In the genomic region with DNA sequence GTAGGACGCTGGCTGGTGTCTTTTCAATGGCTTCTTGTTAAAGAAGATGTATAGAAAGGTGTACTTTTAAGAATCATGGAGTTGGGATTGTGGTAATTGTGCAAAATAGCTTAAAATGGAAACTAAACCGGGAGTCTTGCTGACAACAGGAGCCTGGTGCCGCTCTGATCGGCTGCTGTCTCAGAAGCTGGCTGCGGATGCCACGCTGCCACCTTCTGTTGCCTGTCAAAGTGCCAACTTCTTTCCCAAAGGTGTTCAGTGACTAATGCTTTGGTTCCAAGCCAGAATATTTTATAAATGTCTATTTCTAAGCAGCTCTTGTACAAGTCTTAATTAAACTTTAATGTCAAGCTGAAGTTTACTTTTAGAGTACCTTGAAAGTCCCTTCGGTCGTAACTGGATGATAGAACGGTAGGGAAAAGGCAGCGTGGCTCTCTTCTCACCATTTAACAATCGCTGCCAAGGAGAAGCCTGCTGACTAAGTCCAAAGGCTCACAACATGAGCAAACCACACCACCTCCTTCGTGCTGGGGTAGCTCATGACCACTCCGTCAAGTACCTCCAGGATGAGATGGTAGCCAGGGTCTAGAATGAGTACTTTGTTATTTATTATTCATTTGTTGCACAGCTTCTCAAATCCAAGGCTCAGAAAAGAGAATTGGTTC, we compare ENCODE assay signal across 13 mouse cellular contexts. TPM values are rescaled to one million over a fixed set of nuclear protein-coding genes. Genes with fewer than 3 reads are reported as not detected.
DNase-seq lines count a peak whose midpoint lies in the region; ATAC-seq and TF ChIP-seq lines count a peak whose summit lies in the region.
"Had no signal": no experiment of that assay in that cellular context is flagged by ENCODE, and none has a peak within 500 bp of the region (broad histone marks: within the 10 kb centered on the region; RNA-seq: fewer than 3 reads in every experiment).

No protein-coding gene starts in this region.

- H3K4me3 ChIP-seq in hindbrain, embryonic 15.5 days = no peak overlapping the region
- H3K4me3 ChIP-seq in hindbrain, embryonic 12.5 days = no peak overlapping the region
- H3K4me3 ChIP-seq: erythroblast, embryonic 14.5 days; heart, adult 2 months; lung, embryonic 15.5 days had no signal

- no peaks in the 10 kb centered on the region for H3K36me3 ChIP-seq in hindbrain, embryonic 15.5 days
- no peaks in the 10 kb centered on the region for H3K36me3 ChIP-seq in hindbrain, embryonic 12.5 days
- H3K36me3 ChIP-seq: lung, embryonic 15.5 days had no signal

- H3K27ac ChIP-seq in hindbrain, embryonic 15.5 days (replicated peaks) = 0 out of 2 replicates have a peak overlapping the region, but pooled peaks have one; percentile 8
- H3K27ac ChIP-seq in hindbrain, embryonic 12.5 days = no peak overlapping the region
- H3K27ac ChIP-seq: heart, adult 2 months; lung, embryonic 15.5 days had no signal

- no peak overlapping the region for H3K9ac ChIP-seq in hindbrain, embryonic 15.5 days
- H3K9ac ChIP-seq in hindbrain, embryonic 12.5 days = no peak overlapping the region
- H3K9ac ChIP-seq: lung, embryonic 15.5 days had no signal

- intact Hi-C loops in left cerebral cortex, postnatal 14 days (cut with DNase I) = no loop called here
- intact Hi-C loops in gastrocnemius, postnatal 36 days (cut with DNase I) = no loop called here

- ATAC-seq in hindbrain, embryonic 15.5 days (ENCODE audit: low FRiP score, low read depth) = no peak
- no peak for ATAC-seq in hindbrain, embryonic 12.5 days (ENCODE audit: low FRiP score)
- ATAC-seq: inflammation-experienced regulatory T-cells, adult 6 months had no signal

- peak; percentile 85 for DNase-seq in brain, embryonic 14.5 days (ENCODE audit: low read depth)
- DNase-seq in cerebellum, adult 8-10 months = peak; percentile 64
- peak; percentile 25 to 31 for DNase-seq in left cerebral cortex, postnatal 14 days (ENCODE audit: low spot score in 2 of 2)
- no peak for DNase-seq in gastrocnemius, postnatal 36 days
- DNase-seq in ovary, adult 18-20 months (ENCODE audit: low spot score) = no peak
- DNase-seq: heart, adult 2 months; retina, postnatal 1 day had no signal

- no peak for TF ChIP-seq POLR2A in brain, embryonic 14.5 days (IDR thresholded peaks at IDR 0.05; ENCODE audit: borderline replicate concordance, extremely low read depth, insufficient read depth, insufficient read length, poor library complexity, severe bottlenecking)

- 73% methylated on average over 13 of the region's 13 CpGs for WGBS in hindbrain, embryonic 15.5 days
- 92% methylated on average over 13 of the region's 13 CpGs for WGBS in hindbrain, embryonic 12.5 days

- no peaks in the 10 kb centered on the region; the same call in 1 of the 2 replicates for H3K4me1 ChIP-seq in hindbrain, embryonic 15.5 days (replicated peaks)
- H3K4me1 ChIP-seq in hindbrain, embryonic 12.5 days = no peaks in the 10 kb centered on the region
- H3K4me1 ChIP-seq: lung, embryonic 15.5 days had no signal

- no peaks in the 10 kb centered on the region for H3K27me3 ChIP-seq in hindbrain, embryonic 15.5 days
- H3K27me3 ChIP-seq in hindbrain, embryonic 12.5 days = no peaks in the 10 kb centered on the region
- H3K27me3 ChIP-seq: CH12.LX; lung, embryonic 15.5 days had no signal

- peak overlapping the region; percentile 11 for H3K4me2 ChIP-seq in hindbrain, embryonic 15.5 days
- H3K4me2 ChIP-seq in hindbrain, embryonic 12.5 days (replicated peaks) = no peak overlapping the region
- H3K4me2 ChIP-seq: lung, embryonic 15.5 days had no signal

- no peaks in the 10 kb centered on the region for H3K9me3 ChIP-seq in hindbrain, embryonic 15.5 days
- no peaks in the 10 kb centered on the region for H3K9me3 ChIP-seq in hindbrain, embryonic 12.5 days (replicated peaks)
- H3K9me3 ChIP-seq: lung, embryonic 15.5 days had no signal

- TF ChIP-seq CTCF in brain, embryonic 14.5 days (IDR thresholded peaks at IDR 0.05; ENCODE audit: borderline replicate concordance, extremely low read depth, insufficient read depth, insufficient read length) = no peak

RNA-seq across cellular contexts. Expression of a gene that starts 54.4 kb away (rescaled TPM):
- polyA plus RNA-seq in hindbrain, embryonic 15.5 days (2015; fragmentation: Nextera tagmentation; extraction: Ambion mirVana) = 2.7 and 3.6 TPM in 2 replicates
- 5.4 and 7.2 TPM in 2 replicates for polyA plus RNA-seq in hindbrain, embryonic 12.5 days (2016; fragmentation: Nextera tagmentation; extraction: Ambion mirVana)
- 3.3 and 4.7 TPM in 2 replicates for polyA plus RNA-seq in brain, embryonic 14.5 days (2012; rRNA removed)
- 10 to 100 TPM; 13.1 to 13.5 TPM for total RNA-seq in left cerebral cortex, postnatal 14 days (2021)
- 1 to 10 TPM; 2.8 to 3.9 TPM for total RNA-seq in gastrocnemius, postnatal 36 days (2021)

Comparison
In these comparisons a context has a peak if more than half of its experiments do, and no peak if none do; other contexts are left out.
1. DNase-seq: peak in brain, embryonic 14.5 days (single experiment), cerebellum, adult 8-10 months (single experiment) and left cerebral cortex, postnatal 14 days (2 of 2); none in gastrocnemius, postnatal 36 days (0 of 2) and ovary, adult 18-20 months (single experiment).